Mouse (Mus musculus) limb, embryonic 15.5 days (tissue): ENCODE results near the gene Sik3. TPM values are rescaled to one million over a fixed set of nuclear protein-coding genes. Genes with fewer than 3 reads are reported as not detected.

Experiments used
- ATAC-seq: fragments of 200-750 bp; cut with Nextera tagmentation; 2 replicates; pipeline ENCODE4 v1.8.0; 2017; ENCODE audit warnings: low read depth, moderate TSS enrichment; ENCODE audit not compliant: insufficient number of reproducible peaks, low FRiP score, low TSS enrichment
- H3K27ac ChIP-seq: fragments of 300-500 bp; sonication (generic); 2 replicates; pipeline ENCODE4 v1.5.1; 2015; ENCODE audit warnings: moderate library complexity, mild to moderate bottlenecking, inconsistent platforms
- H3K27me3 ChIP-seq: fragments of 300-500 bp; sonication (generic); 2 replicates; pipeline ENCODE4 v1.6.1; 2015; ENCODE audit warnings: inconsistent platforms
- H3K36me3 ChIP-seq: fragments of 300-500 bp; sonication (generic); 2 replicates; pipeline ENCODE4 v1.6.1; 2015; ENCODE audit warnings: inconsistent platforms
- H3K4me1 ChIP-seq: fragments of 300-500 bp; sonication (generic); 2 replicates; pipeline ENCODE4 v1.6.1; 2015; ENCODE audit warnings: inconsistent platforms
- H3K4me2 ChIP-seq: fragments of 300-500 bp; sonication (generic); 2 replicates; pipeline ENCODE4 v1.6.1; 2015; ENCODE audit warnings: mild to moderate bottlenecking, inconsistent platforms
- H3K4me3 ChIP-seq: fragments of 300-500 bp; sonication (generic); 2 replicates; pipeline ENCODE4 v1.5.1; 2015; ENCODE audit warnings: mild to moderate bottlenecking, inconsistent platforms
- H3K9ac ChIP-seq: fragments of 300-500 bp; sonication (generic); 2 replicates; pipeline ENCODE4 v1.6.1; 2015; ENCODE audit warnings: inconsistent platforms
- H3K9me3 ChIP-seq: fragments of 300-500 bp; sonication (generic); 2 replicates; pipeline ENCODE4 v1.6.1; 2016; ENCODE audit warnings: inconsistent platforms
- WGBS: fragments of 180-500 bp; shearing (Covaris S2); methylation state at CpG from one replicate; pipeline ENCODE4 v1.1.7; 2015; 5-methylcytosine and 5-hydroxymethylcytosine counted together
- polyA plus RNA-seq: library from polyadenylated mRNA; unstranded; fragments of >200 nt; fragmentation: Nextera tagmentation; extraction: Ambion mirVana; gene quantifications from 2 replicates; pipeline ENCODE4 v1.2.1, GENCODE M21; 2015

Gene Sik3
- polyA plus RNA-seq, 1 experiment from 2014 or later: 11.8 TPM

- H3K27ac ChIP-seq: no peak overlapping the region
- no peak for ATAC-seq
- no peak overlapping the region for H3K4me2 ChIP-seq
- peaks cover 26% of the 10 kb centered on the region for H3K4me1 ChIP-seq
- 75% methylated on average over 6 of the region's 6 CpGs for WGBS
- no peaks in the 10 kb centered on the region for H3K9me3 ChIP-seq
- peaks cover 14% of the 10 kb centered on the region for H3K36me3 ChIP-seq
- no peak overlapping the region for H3K4me3 ChIP-seq
- H3K9ac ChIP-seq: no peak overlapping the region
- H3K27me3 ChIP-seq: no peaks in the 10 kb centered on the region
These were observed 5.7 kb downstream of the Sik3 start for GRCm38 (mm10) chr9:46018316-46018715.

GRCm38 (mm10) chr9:46019975-46020374, 7.4 kb downstream of the Sik3 start:
- H3K36me3 ChIP-seq: peaks cover 14% of the 10 kb centered on the region
- no peak overlapping the region for H3K9ac ChIP-seq
- H3K9me3 ChIP-seq: no peaks in the 10 kb centered on the region
- no peaks in the 10 kb centered on the region for H3K27me3 ChIP-seq
- H3K4me3 ChIP-seq: no peak overlapping the region
- peaks cover 17% of the 10 kb centered on the region for H3K4me1 ChIP-seq
- no peak overlapping the region for H3K4me2 ChIP-seq
- no peak for ATAC-seq
- 80% methylated on average over 6 of the region's 6 CpGs for WGBS
- no peak overlapping the region for H3K27ac ChIP-seq

GRCm38 (mm10) chr9:46023591-46023990, 11.0 kb downstream of the Sik3 start:
- no peaks in the 10 kb centered on the region for H3K27me3 ChIP-seq
- no peak overlapping the region for H3K4me2 ChIP-seq
- no peak overlapping the region for H3K9ac ChIP-seq
- H3K27ac ChIP-seq: no peak overlapping the region
- no peaks in the 10 kb centered on the region for H3K9me3 ChIP-seq
- H3K4me1 ChIP-seq: peaks cover 10% of the 10 kb centered on the region
- WGBS: 86% methylated on average over 11 of the region's 11 CpGs
- peaks cover 10% of the 10 kb centered on the region for H3K36me3 ChIP-seq
- no peak overlapping the region for H3K4me3 ChIP-seq
- no peak for ATAC-seq

- Histone ChIP-seq H3K4me1 (peaks cover 20% of the 10 kb centered on the region), H3K4me3 (no peak overlapping the region), H3K9me3 (no peaks in the 10 kb centered on the region), H3K4me2 (no peak overlapping the region), H3K27ac (no peak overlapping the region; the same call in 1 of the 2 replicates), H3K36me3 (0 out of 2 replicates have a peak, but pooled peaks cover under 1% of the 10 kb centered on the region), H3K9ac (no peak overlapping the region), H3K27me3 (no peaks in the 10 kb centered on the region)
- ATAC-seq: no peak
- WGBS: 79% methylated on average over 9 of the region's 9 CpGs
These were observed 13.6 kb downstream of the Sik3 start for GRCm38 (mm10) chr9:46026058-46026849.

- whole genome bisulfite sequencing: 24% methylated on average over 8 of the region's 8 CpGs
- no peak overlapping the region for H3K4me3 ChIP-seq
These were observed 15.4 kb downstream of the Sik3 start for GRCm38 (mm10) chr9:46027994-46028393.

GRCm38 (mm10) chr9:46029534-46029933, 16.9 kb downstream of the Sik3 start:
- no peak for ATAC-seq
- no peak overlapping the region for H3K9ac ChIP-seq
- H3K4me1 ChIP-seq: peaks cover 39% of the 10 kb centered on the region
- H3K27me3 ChIP-seq: no peaks in the 10 kb centered on the region
- no peak overlapping the region for H3K4me3 ChIP-seq
- no peak overlapping the region for H3K4me2 ChIP-seq
- H3K36me3 ChIP-seq: no peaks in the 10 kb centered on the region
- no peak overlapping the region for H3K27ac ChIP-seq
- WGBS: 64% methylated on average over 6 of the region's 6 CpGs
- H3K9me3 ChIP-seq: no peaks in the 10 kb centered on the region

More at GRCm38 (mm10) chr9:46027994-46028393, 15.4 kb downstream of the Sik3 start:
- Histone ChIP-seq H3K36me3 (no peaks in the 10 kb centered on the region), H3K4me2 (no peak overlapping the region), H3K27ac (no peak overlapping the region), H3K9me3 (no peaks in the 10 kb centered on the region), H3K9ac (no peak overlapping the region), H3K27me3 (no peaks in the 10 kb centered on the region), H3K4me1 (peaks cover 35% of the 10 kb centered on the region)
- no peak for ATAC-seq

- Histone ChIP-seq H3K4me3 (no peak overlapping the region), H3K4me1 (peaks cover 45% of the 10 kb centered on the region), H3K4me2 (no peak overlapping the region), H3K27ac (no peak overlapping the region), H3K27me3 (no peaks in the 10 kb centered on the region), H3K9ac (no peak overlapping the region), H3K36me3 (no peaks in the 10 kb centered on the region), H3K9me3 (no peaks in the 10 kb centered on the region)
- no peak for ATAC-seq
- 67% methylated on average over 5 of the region's 5 CpGs for WGBS
These were observed 17.6 kb downstream of the Sik3 start for GRCm38 (mm10) chr9:46030184-46030583.

GRCm38 (mm10) chr9:46030968-46031367, 18.3 kb downstream of the Sik3 start:
- no peak for ATAC-seq
- peaks cover 53% of the 10 kb centered on the region for H3K4me1 ChIP-seq

GRCm38 (mm10) chr9:46032190-46032589, 19.6 kb downstream of the Sik3 start:
- Histone ChIP-seq H3K27ac (peak overlapping the region; percentile 73), H3K9ac (no peak overlapping the region), H3K36me3 (no peaks in the 10 kb centered on the region), H3K9me3 (no peaks in the 10 kb centered on the region), H3K27me3 (no peaks in the 10 kb centered on the region), H3K4me1 (peaks cover 53% of the 10 kb centered on the region), H3K4me2 (peak overlapping the region; percentile 22; the same call in 1 of the 2 replicates), H3K4me3 (no peak overlapping the region)
- WGBS: 33% methylated on average over 6 of the region's 6 CpGs
- ATAC-seq: peak; percentile 57; the same call in 1 of the 2 replicates

More at GRCm38 (mm10) chr9:46030968-46031367, 18.3 kb downstream of the Sik3 start:
- no peaks in the 10 kb centered on the region for H3K36me3 ChIP-seq
- no peak overlapping the region for H3K9ac ChIP-seq
- no peak overlapping the region for H3K4me3 ChIP-seq
- no peak overlapping the region for H3K4me2 ChIP-seq
- 56% methylated on average over 6 of the region's 6 CpGs for WGBS
- H3K27me3 ChIP-seq: no peaks in the 10 kb centered on the region
- H3K9me3 ChIP-seq: no peaks in the 10 kb centered on the region
- H3K27ac ChIP-seq: peak overlapping the region; percentile 61

GRCm38 (mm10) chr9:46033058-46033457, 20.4 kb downstream of the Sik3 start:
- Histone ChIP-seq H3K4me1 (peaks cover 48% of the 10 kb centered on the region), H3K9me3 (no peaks in the 10 kb centered on the region), H3K36me3 (no peaks in the 10 kb centered on the region), H3K27ac (peak overlapping the region; percentile 73), H3K4me2 (no peak overlapping the region), H3K4me3 (no peak overlapping the region), H3K9ac (no peak overlapping the region), H3K27me3 (no peaks in the 10 kb centered on the region)
- ATAC-seq: no peak
- WGBS: 24% methylated on average over 1 of the region's 1 CpGs

GRCm38 (mm10) chr9:46033862-46034261, 21.2 kb downstream of the Sik3 start:
- no peak overlapping the region for H3K4me3 ChIP-seq

GRCm38 (mm10) chr9:46035290-46035871, 22.8 kb downstream of the Sik3 start:
- Histone ChIP-seq H3K36me3 (peaks cover 7% of the 10 kb centered on the region; the same call in 1 of the 2 replicates), H3K4me2 (no peak overlapping the region), H3K27ac (no peak overlapping the region), H3K4me3 (no peak overlapping the region), H3K4me1 (peaks cover 42% of the 10 kb centered on the region), H3K27me3 (no peaks in the 10 kb centered on the region), H3K9ac (no peak overlapping the region), H3K9me3 (no peaks in the 10 kb centered on the region)
- 27% methylated on average over 9 of the region's 9 CpGs for WGBS
- ATAC-seq: no peak

More at GRCm38 (mm10) chr9:46033862-46034261, 21.2 kb downstream of the Sik3 start:
- no peak overlapping the region for H3K27ac ChIP-seq
- H3K9ac ChIP-seq: no peak overlapping the region
- no peaks in the 10 kb centered on the region for H3K36me3 ChIP-seq
- WGBS: 81% methylated on average over 3 of the region's 3 CpGs
- ATAC-seq: no peak
- no peak overlapping the region for H3K4me2 ChIP-seq
- H3K9me3 ChIP-seq: no peaks in the 10 kb centered on the region
- no peaks in the 10 kb centered on the region for H3K27me3 ChIP-seq
- peaks cover 45% of the 10 kb centered on the region for H3K4me1 ChIP-seq
